Comparison of ENCODE assay signal across 13 mouse cellular contexts in genomic region chr11:98900529-98901125, GRCm38 (mm10). TPM values are rescaled to one million over a fixed set of nuclear protein-coding genes. Genes with fewer than 3 reads are reported as not detected.
DNase-seq lines count a peak whose midpoint lies in the region; ATAC-seq and TF ChIP-seq lines count a peak whose summit lies in the region.
"Had no signal": no experiment of that assay in that cellular context is flagged by ENCODE, and none has a peak within 500 bp of the region (broad histone marks: within the 10 kb centered on the region; RNA-seq: fewer than 3 reads in every experiment).

No protein-coding gene starts in this region.

- ATAC-seq in inflammation-experienced regulatory T-cells, adult 6 months = peak; percentile 86
- ATAC-seq in stomach, postnatal 0 days (ENCODE audit: low FRiP score, low TSS enrichment) = no peak
- ATAC-seq in forebrain, embryonic 15.5 days (replicated peaks) = no peak

- in situ Hi-C loops in ES-E14 (cut with MboI; ENCODE audit: low sequenced_read_pairs in 2 of 2, unreplicated experiment in 2 of 2) = no loop called here

- no peak overlapping the region for H3K27ac ChIP-seq in ES-E14 (ENCODE audit: insufficient read depth, low read depth, low read length, poor library complexity, severe bottlenecking)
- peak overlapping the region; percentile 30; the same call in 1 of the 2 replicates for H3K27ac ChIP-seq in stomach, postnatal 0 days (replicated peaks)
- no peak overlapping the region for H3K27ac ChIP-seq in forebrain, embryonic 15.5 days (replicated peaks)
- H3K27ac ChIP-seq: hindbrain, embryonic 13.5 days had no signal

- DNase-seq in kidney, postnatal 36 days = peak; percentile 24 to 25
- no peak for DNase-seq in kidney, adult 8-10 months
- DNase-seq in ES-E14 (ENCODE audit: low read depth, low spot score) = no peak
- no peak for DNase-seq in stomach, postnatal 0 days (ENCODE audit: low spot score)
- no peak for DNase-seq in adrenal gland, postnatal 36 days
- no peak for DNase-seq in embryo, embryonic 11 days
- DNase-seq: adrenal gland, postnatal 14 days; cerebellum, adult 2 months; kidney, postnatal 10 days; lung, postnatal 14 days had no signal

- no peak overlapping the region for H3K4me2 ChIP-seq in stomach, postnatal 0 days (replicated peaks; ENCODE audit: low read depth)
- H3K4me2 ChIP-seq in forebrain, embryonic 15.5 days (replicated peaks) = no peak overlapping the region
- H3K4me2 ChIP-seq: hindbrain, embryonic 13.5 days had no signal

- no peaks in the 10 kb centered on the region for H3K27me3 ChIP-seq in stomach, postnatal 0 days (ENCODE audit: control insufficient read depth, insufficient read depth, low read length)
- H3K27me3 ChIP-seq in forebrain, embryonic 15.5 days = no peaks in the 10 kb centered on the region
- H3K27me3 ChIP-seq: hindbrain, embryonic 13.5 days had no signal

- H3K9ac ChIP-seq in ES-E14 (ENCODE audit: insufficient read depth, low read depth, low read length, poor library complexity, severe bottlenecking) = peak overlapping the region; percentile 4; the same call in 1 of the 2 replicates
- no peak overlapping the region for H3K9ac ChIP-seq in stomach, postnatal 0 days (ENCODE audit: low read length)
- H3K9ac ChIP-seq in forebrain, embryonic 15.5 days (replicated peaks) = no peak overlapping the region
- H3K9ac ChIP-seq: hindbrain, embryonic 13.5 days had no signal

- 68% methylated on average over 12 of the region's 12 CpGs for WGBS in stomach, postnatal 0 days
- WGBS in forebrain, embryonic 15.5 days = 90% methylated on average over 12 of the region's 12 CpGs

- TF ChIP-seq EP300 in stomach, postnatal 0 days (optimal IDR thresholded peaks at IDR 0.05) = no peak

- TF ChIP-seq CTCF in stomach, postnatal 0 days (IDR thresholded peaks at IDR 0.05; ENCODE audit: low read depth) = no peak

- H3K36me3 ChIP-seq in ES-E14 (ENCODE audit: control insufficient read depth, insufficient read depth, low read length, poor library complexity, severe bottlenecking) = peaks cover 15% of the 10 kb centered on the region; the same call in 1 of the 2 replicates
- H3K36me3 ChIP-seq in stomach, postnatal 0 days (ENCODE audit: control insufficient read depth, insufficient read depth, low read length) = peaks cover 16% of the 10 kb centered on the region
- H3K36me3 ChIP-seq in forebrain, embryonic 15.5 days = peaks cover 60% of the 10 kb centered on the region

- no peaks in the 10 kb centered on the region for H3K9me3 ChIP-seq in ES-E14 (ENCODE audit: control insufficient read depth, insufficient read depth, low read depth, low read length)
- H3K9me3 ChIP-seq in stomach, postnatal 0 days (ENCODE audit: control insufficient read depth, low read length) = no peaks in the 10 kb centered on the region
- no peaks in the 10 kb centered on the region for H3K9me3 ChIP-seq in forebrain, embryonic 15.5 days
- H3K9me3 ChIP-seq: hindbrain, embryonic 13.5 days had no signal

- H3K4me1 ChIP-seq in ES-E14 (ENCODE audit: control insufficient read depth in 2 of 2, insufficient read depth in 2 of 2, low read length in 2 of 2, poor library complexity in 1 of 2) = peaks cover 6 to 33% of the 10 kb centered on the region in 2 experiments; a peak in 3 of 4 replicates
- H3K4me1 ChIP-seq in stomach, postnatal 0 days (replicated peaks; ENCODE audit: control insufficient read depth, insufficient read depth) = no peaks in the 10 kb centered on the region
- H3K4me1 ChIP-seq in forebrain, embryonic 15.5 days = no peaks in the 10 kb centered on the region

- H3K4me3 ChIP-seq in ES-E14 (ENCODE audit: insufficient read depth in 1 of 2, low read depth in 1 of 2, low read length in 2 of 2, poor library complexity in 1 of 2, severe bottlenecking in 1 of 2) = peak overlapping the region in 1 of 2 experiments; percentile 11; a peak in 1 of 4 replicates
- H3K4me3 ChIP-seq in stomach, postnatal 0 days (ENCODE audit: low read depth, low read length) = no peak overlapping the region
- no peak overlapping the region for H3K4me3 ChIP-seq in forebrain, embryonic 15.5 days
- H3K4me3 ChIP-seq: hindbrain, embryonic 13.5 days had no signal

TF ChIP-seq in ES-E14, 5 proteins besides CTCF, POLR2A, EP300 and RAD21:
- no peak for TF ChIP-seq MAFK (IDR thresholded peaks at IDR 0.05; ENCODE audit: insufficient read depth, low read depth, low read length)
- no peak for TF ChIP-seq HCFC1 (IDR thresholded peaks at IDR 0.05; ENCODE audit: borderline replicate concordance, insufficient read depth, low read length)
- no peak for TF ChIP-seq ZC3H11A (IDR thresholded peaks at IDR 0.05; ENCODE audit: borderline replicate concordance, low read depth, low read length)
- no peak for TF ChIP-seq ZNF384 (IDR thresholded peaks at IDR 0.05; ENCODE audit: low read depth, low read length)
- TF ChIP-seq CHD2 (IDR thresholded peaks at IDR 0.05; ENCODE audit: low read depth, low read length) = no peak

RNA-seq across cellular contexts. Expression of gene Cdc6, which starts 7.0 kb away (rescaled TPM):
- total RNA-seq in ES-E14 (2012; rRNA removed) = 32.7 and 51.3 TPM in 2 replicates
- 10 to 100 TPM in 1 of 3 experiments, 1 to 10 TPM in 2; 5.1 to 40.6 (median 5.2) TPM for polyA plus RNA-seq in inflammation-experienced regulatory T-cells, adult 6 months (2017; shearing (Covaris generic))
- 6.6 and 7.0 TPM in 2 replicates for polyA plus RNA-seq in stomach, postnatal 0 days (2015; fragmentation: Nextera tagmentation; extraction: Ambion mirVana)
- total RNA-seq in adrenal gland, postnatal 36 days (2021) = 1 to 10 TPM in 1 of 2 experiments, under 1 TPM in 1; 0.89 to 1.5 TPM
- 11.2 and 12.1 TPM in 2 replicates for polyA plus RNA-seq in forebrain, embryonic 15.5 days (2015; fragmentation: Nextera tagmentation; extraction: Ambion mirVana)

RNA-seq across cellular contexts. Expression of gene Rara, which starts 27.0 kb away (rescaled TPM):
- 25.8 and 30.1 TPM in 2 replicates for total RNA-seq in ES-E14 (2012; rRNA removed)
- polyA plus RNA-seq in inflammation-experienced regulatory T-cells, adult 6 months (2017; shearing (Covaris generic)) = 1 to 10 TPM; 7.4 to 8.1 (median 7.6) TPM
- 20.1 and 25.9 TPM in 2 replicates for polyA plus RNA-seq in stomach, postnatal 0 days (2015; fragmentation: Nextera tagmentation; extraction: Ambion mirVana)
- total RNA-seq in adrenal gland, postnatal 36 days (2021) = 10 to 100 TPM; 20.0 to 24.5 TPM
- polyA plus RNA-seq in forebrain, embryonic 15.5 days (2015; fragmentation: Nextera tagmentation; extraction: Ambion mirVana) = 9.2 and 9.9 TPM in 2 replicates

RNA-seq across cellular contexts. Expression of gene Wipf2, which starts 37.2 kb away (rescaled TPM):
- total RNA-seq in ES-E14 (2012; rRNA removed) = 4.7 and 5.8 TPM in 2 replicates
- 10 to 100 TPM; 10.4 to 15.1 (median 14.2) TPM for polyA plus RNA-seq in inflammation-experienced regulatory T-cells, adult 6 months (2017; shearing (Covaris generic))
- polyA plus RNA-seq in stomach, postnatal 0 days (2015; fragmentation: Nextera tagmentation; extraction: Ambion mirVana) = 4.9 and 5.3 TPM in 2 replicates
- total RNA-seq in adrenal gland, postnatal 36 days (2021) = 10 to 100 TPM; 19.8 to 21.1 TPM
- 4.4 and 5.1 TPM in 2 replicates for polyA plus RNA-seq in forebrain, embryonic 15.5 days (2015; fragmentation: Nextera tagmentation; extraction: Ambion mirVana)

Comparison
In these comparisons a context has a peak if more than half of its experiments do, and no peak if none do; other contexts are left out.
1. DNase-seq: peak in kidney, postnatal 36 days (2 of 2); none in kidney, adult 8-10 months (0 of 2), ES-E14 (single experiment), stomach, postnatal 0 days (single experiment), adrenal gland, postnatal 36 days (0 of 2) and embryo, embryonic 11 days (single experiment).